Mouse (Mus musculus) frontal cortex, adult 2 months (tissue): ENCODE measurements at regions not wholly inside any gene's neighbourhood (a gene's known extent, or its start where the extent isn't known, plus 50 kb on each side); places are given as distances from the start of the nearest gene placed in this dataset.

Experiments
- DNase-seq, 2 experiments: peaks; one replicate each; pipeline ENCODE4 v3.0.0; 2022; ENCODE audit warnings: low spot score in 1 of 2; ENCODE audit errors: extremely low spot score in 1 of 2

DNA sequence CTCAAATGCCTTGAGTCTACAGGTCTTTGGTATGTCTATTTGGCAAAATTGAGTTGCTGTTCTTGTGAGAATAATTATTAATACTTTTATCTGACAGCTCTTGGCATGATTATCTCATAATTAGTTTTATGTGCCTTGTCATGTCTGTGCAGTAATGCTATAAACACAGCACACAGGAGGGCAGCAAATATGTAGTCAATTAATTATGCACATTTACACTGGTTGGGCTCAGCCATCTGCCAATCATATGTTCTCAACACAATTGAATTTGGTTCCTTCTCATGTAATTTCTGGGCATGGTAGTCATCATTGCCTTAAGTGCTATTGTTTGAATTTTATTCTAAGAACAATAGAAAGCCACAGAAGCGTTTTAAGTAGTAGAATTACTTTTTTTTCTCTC is 1650.7 kb upstream of the Tenm2 start:
- DNase-seq, result no peak

DNA sequence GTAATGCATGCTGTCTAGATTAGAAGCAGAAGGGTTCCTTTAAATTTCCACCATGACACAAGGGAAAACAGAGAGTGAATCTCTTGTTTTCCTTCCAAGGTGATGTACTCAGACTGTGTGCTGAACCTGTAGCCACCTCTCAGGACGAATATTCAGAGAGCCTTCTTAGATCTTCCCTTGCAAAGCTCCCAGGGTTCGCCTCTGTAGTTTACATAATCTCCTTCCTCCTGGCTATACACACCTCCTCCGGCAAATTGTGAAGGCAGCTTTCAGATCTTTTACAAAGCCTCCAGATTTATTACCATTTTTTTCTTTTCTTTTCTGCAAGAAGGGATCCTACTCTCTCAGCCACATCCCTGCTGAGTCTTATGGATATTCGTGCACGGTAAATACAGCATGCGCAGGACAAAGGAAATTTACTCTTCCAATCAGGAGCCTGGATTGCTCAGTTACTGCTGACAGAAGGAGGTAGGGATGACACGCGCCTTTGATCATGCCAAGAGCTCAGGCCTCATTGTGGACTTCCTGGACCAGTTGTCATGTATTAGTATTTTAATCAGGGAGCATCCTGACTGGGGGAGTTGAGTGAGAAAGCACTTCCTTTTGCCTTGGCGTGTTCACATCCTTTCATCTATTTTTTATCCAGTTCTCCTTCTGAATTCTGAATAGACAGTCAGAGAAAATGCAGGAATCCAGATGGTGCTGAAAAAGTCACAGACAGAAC is 1626.0 kb upstream of the Tenm2 start:
- DNase-seq, result peak; percentile 35 to 66

- DNase-seq, result no peak
Observed at GRCm38 (mm10) chr11:38856645-38857044, 1620.9 kb upstream of the Tenm2 start.

GRCm38 (mm10) chr11:38829148-38829547 is 1593.4 kb upstream of the Tenm2 start:
- DNase-seq, result no peak

- no peak for DNase-seq
Observed at GRCm38 (mm10) chr11:38828375-38828774, 1592.6 kb upstream of the Tenm2 start.

- DNase-seq, result no peak
Observed at GRCm38 (mm10) chr11:38825172-38825753, 1589.5 kb upstream of the Tenm2 start.

DNA sequence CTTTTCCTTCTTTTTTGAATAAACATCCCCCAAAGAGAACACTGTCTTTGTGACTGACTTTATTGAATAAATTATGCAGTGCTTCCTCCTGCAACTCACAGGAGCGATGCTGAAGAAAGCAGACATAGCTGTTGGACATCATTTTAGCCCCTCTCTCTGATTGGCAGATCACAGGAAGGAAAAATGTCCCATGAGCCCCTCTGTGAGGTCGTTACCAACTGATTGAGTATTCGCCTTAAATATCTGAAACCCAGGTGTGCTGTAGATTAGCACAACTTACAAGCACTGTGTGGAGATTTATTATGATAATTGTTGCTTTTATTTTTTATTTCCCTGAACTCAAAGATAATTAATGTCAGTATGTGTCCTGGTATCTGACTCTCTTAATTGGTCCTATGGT is 1582.4 kb upstream of the Tenm2 start:
- no peak for DNase-seq

DNA sequence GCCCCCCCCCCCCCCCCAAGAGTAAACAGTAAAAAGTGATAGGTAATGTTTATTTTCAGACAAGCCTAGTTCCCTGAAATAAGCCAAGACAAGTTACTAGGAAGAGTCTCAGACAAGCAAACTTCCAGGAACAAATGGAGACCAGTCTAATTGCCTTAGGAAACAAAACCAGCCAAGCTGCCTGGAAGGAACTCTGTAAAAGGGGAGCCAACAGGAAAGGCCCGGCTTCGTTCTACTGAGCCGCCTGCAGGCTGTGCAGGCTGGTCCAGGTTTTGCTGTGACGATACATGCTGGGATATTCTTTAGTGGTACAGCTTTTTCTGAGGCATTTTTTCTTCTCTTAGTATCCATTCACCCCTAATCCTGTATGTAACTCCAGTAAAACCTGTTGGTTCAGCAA is 1547.8 kb upstream of the Tenm2 start:
- DNase-seq, result no peak

GRCm38 (mm10) chr11:38779585-38779984 is 1543.8 kb upstream of the Tenm2 start:
- DNase-seq, result no peak

GRCm38 (mm10) chr11:38762241-38762640 is 1526.5 kb upstream of the Tenm2 start:
- DNase-seq, result no peak

- peak in 1 of 2 experiments; percentile 64 for DNase-seq
Observed at GRCm38 (mm10) chr11:38747549-38747948, 1511.8 kb upstream of the Tenm2 start.

DNA sequence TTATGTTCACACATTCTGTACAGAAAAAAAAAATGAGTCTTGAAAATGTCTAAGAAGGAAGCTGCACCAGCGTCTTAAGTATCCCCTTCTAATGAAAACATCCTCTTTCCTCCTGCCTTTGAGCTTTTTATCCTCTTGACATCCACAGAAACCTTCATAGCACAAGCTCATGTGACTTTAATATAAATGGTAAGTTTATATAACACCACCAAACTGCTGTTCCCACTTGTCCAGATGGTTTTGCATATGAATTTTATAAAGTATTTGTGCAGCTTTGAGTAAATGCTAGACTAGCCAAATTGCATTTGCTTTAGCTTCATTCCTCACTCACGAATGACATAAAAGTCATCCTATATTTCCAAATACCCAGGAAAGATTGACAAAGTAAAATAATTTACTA is 1493.3 kb upstream of the Tenm2 start:
- peak in 1 of 2 experiments; percentile 39 for DNase-seq

- DNase-seq, result no peak
Observed at GRCm38 (mm10) chr11:38715697-38716096, 1479.9 kb upstream of the Tenm2 start.

DNA sequence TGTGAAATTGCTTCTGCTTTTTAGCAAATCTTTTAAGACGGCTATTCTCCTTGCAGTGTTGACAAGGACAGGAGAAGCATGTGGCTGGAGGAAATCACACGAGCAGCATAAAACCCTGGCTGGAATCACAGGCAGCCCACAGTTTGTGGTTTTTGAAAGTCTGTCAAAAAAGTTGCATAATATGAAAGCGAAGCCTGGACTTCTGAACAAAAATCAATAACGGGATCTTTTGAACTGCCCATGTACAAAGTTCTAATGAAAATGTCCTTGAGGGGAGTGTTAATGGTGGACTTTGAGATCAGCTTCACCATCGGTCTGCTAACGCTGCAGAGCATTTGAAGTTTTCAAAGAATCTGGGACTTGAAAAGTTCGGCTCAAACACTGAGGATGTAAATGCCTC is 1445.5 kb upstream of the Tenm2 start:
- no peak for DNase-seq

- peak; percentile 2 to 4 for DNase-seq
Observed at GRCm38 (mm10) chr11:38673367-38674056, 1437.7 kb upstream of the Tenm2 start.
